17 mouse cellular contexts compared by ENCODE assay signal in the genomic region with DNA sequence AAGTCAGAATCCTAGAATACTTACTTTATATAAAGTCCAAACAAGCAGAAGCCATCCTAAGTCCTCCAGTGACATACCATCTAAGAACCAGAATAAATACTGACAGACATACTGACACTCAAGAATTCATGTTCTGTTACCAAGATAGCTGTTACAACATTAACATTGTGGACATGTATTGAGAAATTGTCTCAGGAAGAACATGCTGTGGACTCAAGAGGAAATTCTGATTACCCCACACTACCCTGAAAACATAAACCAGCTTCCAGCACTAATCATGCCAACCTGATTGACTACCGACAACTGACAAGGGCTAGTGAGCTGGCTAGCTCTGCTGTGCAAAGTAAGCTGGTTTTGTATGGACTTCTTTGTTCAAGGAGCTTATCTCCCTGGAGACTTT.
"Had no signal": no experiment of that assay in that cellular context is flagged by ENCODE, and none has a peak within 500 bp of the region (broad histone marks: within the 10 kb centered on the region; RNA-seq: fewer than 3 reads in every experiment).

No protein-coding gene starts in this region.

- H3K9me3 ChIP-seq: liver, embryonic 15.5 days; lung, embryonic 15.5 days; midbrain, embryonic 12.5 days; midbrain, embryonic 15.5 days; neural tube, embryonic 12.5 days; stomach, embryonic 15.5 days had no signal

- DNase-seq: liver, postnatal 0 days; lung, adult 2 months; lung, postnatal 14 days; lung, postnatal 36 days; right cerebral cortex, postnatal 14 days; thymus, adult 2 months; thymus, postnatal 36 days had no signal

- H3K4me3 ChIP-seq: liver, embryonic 15.5 days; lung, embryonic 15.5 days; megakaryocyte, embryonic 14.5 days; midbrain, embryonic 12.5 days; midbrain, embryonic 15.5 days; neural tube, embryonic 12.5 days; stomach, embryonic 15.5 days had no signal

- H3K27me3 ChIP-seq: liver, embryonic 15.5 days; lung, embryonic 15.5 days; megakaryocyte, embryonic 14.5 days; midbrain, embryonic 12.5 days; midbrain, embryonic 15.5 days; neural tube, embryonic 12.5 days; stomach, embryonic 15.5 days had no signal

- H3K4me2 ChIP-seq: liver, embryonic 15.5 days; lung, embryonic 15.5 days; midbrain, embryonic 12.5 days; midbrain, embryonic 15.5 days; neural tube, embryonic 12.5 days; stomach, embryonic 15.5 days had no signal

- H3K36me3 ChIP-seq: liver, embryonic 15.5 days; lung, embryonic 15.5 days; midbrain, embryonic 12.5 days; midbrain, embryonic 15.5 days; neural tube, embryonic 12.5 days; stomach, embryonic 15.5 days had no signal

- H3K27ac ChIP-seq: liver, embryonic 15.5 days; lung, embryonic 15.5 days; macrophage; midbrain, embryonic 12.5 days; midbrain, embryonic 15.5 days; neural tube, embryonic 12.5 days; stomach, embryonic 15.5 days; stomach, postnatal 0 days had no signal

- ATAC-seq: liver, postnatal 0 days; lung, postnatal 0 days; midbrain, embryonic 15.5 days had no signal

- H3K9ac ChIP-seq: liver, embryonic 15.5 days; liver, postnatal 0 days; lung, embryonic 15.5 days; midbrain, embryonic 12.5 days; midbrain, embryonic 15.5 days; neural tube, embryonic 12.5 days; stomach, embryonic 15.5 days had no signal

- H3K4me1 ChIP-seq: liver, embryonic 15.5 days; lung, embryonic 15.5 days; megakaryocyte, embryonic 14.5 days; midbrain, embryonic 15.5 days; neural tube, embryonic 12.5 days; stomach, embryonic 15.5 days had no signal
